Mouse (Mus musculus) ZHBTc4 (cell line): Measurements from ENCODE around the gene Tlcd1.
A peak's percentile ranks its signal among the peaks of the same experiment; 100 is the strongest.

ENCODE experiments used
- DNase-seq: peaks from one replicate; pipeline ENCODE4 v3.0.0-alpha.2; 2011; ENCODE audit warnings: low read depth, low spot score

Tlcd1 gene

GRCm38 (mm10) chr11:78161169-78161568 is 15.3 kb upstream of the Tlcd1 start:
- no peak for DNase-seq

GRCm38 (mm10) chr11:78161968-78162367 is 14.5 kb upstream of the Tlcd1 start:
- DNase-seq, result no peak

- no peak for DNase-seq
Observed at GRCm38 (mm10) chr11:78162504-78162903, 14.0 kb upstream of the Tlcd1 start.

- no peak for DNase-seq
Observed at GRCm38 (mm10) chr11:78163045-78163444, 13.5 kb upstream of the Tlcd1 start.

- DNase-seq, result peak; percentile 89
Observed at GRCm38 (mm10) chr11:78163681-78164603, 12.6 kb upstream of the Tlcd1 start.

GRCm38 (mm10) chr11:78164604-78164923 is 11.9 kb upstream of the Tlcd1 start:
- no peak for DNase-seq

GRCm38 (mm10) chr11:78164924-78165760 is 11.4 kb upstream of the Tlcd1 start, which contains the start of gene Traf4:
Gene Traf4 (minus strand): TSS chr11:78165589.
- peak; percentile 95 for DNase-seq

GRCm38 (mm10) chr11:78165761-78166109 is 10.8 kb upstream of the Tlcd1 start:
- DNase-seq, result no peak

- DNase-seq, result no peak
Observed at GRCm38 (mm10) chr11:78166161-78166560, 10.3 kb upstream of the Tlcd1 start.

GRCm38 (mm10) chr11:78166640-78167039 is 9.9 kb upstream of the Tlcd1 start:
- peak; percentile 73 for DNase-seq

GRCm38 (mm10) chr11:78167257-78167959 is 9.1 kb upstream of the Tlcd1 start:
- no peak for DNase-seq

GRCm38 (mm10) chr11:78168541-78169468 is 7.7 kb upstream of the Tlcd1 start:
- DNase-seq, result peak; percentile 72

- DNase-seq, result no peak
Observed at GRCm38 (mm10) chr11:78170306-78170705, 6.2 kb upstream of the Tlcd1 start.

GRCm38 (mm10) chr11:78171328-78171727 is 5.2 kb upstream of the Tlcd1 start:
- peak; percentile 74 for DNase-seq

- peak; percentile 66 for DNase-seq
Observed at GRCm38 (mm10) chr11:78172034-78172747, 4.3 kb upstream of the Tlcd1 start.

- peak; percentile 32 for DNase-seq
Observed at GRCm38 (mm10) chr11:78172748-78173383, 3.6 kb upstream of the Tlcd1 start.

GRCm38 (mm10) chr11:78174506-78174905 is 2.0 kb upstream of the Tlcd1 start:
- peak; percentile 40 for DNase-seq

- DNase-seq, result no peak
Observed at GRCm38 (mm10) chr11:78175771-78176401, 625 bp upstream of the Tlcd1 start.

- no peak for DNase-seq
Observed at GRCm38 (mm10) chr11:78176905-78177331, 407 bp downstream of the Tlcd1 start.
